Mouse (Mus musculus) liver, embryonic 14.5 days (tissue): ENCODE results near the gene Rftn2.

ENCODE experiments used
- CTCF ChIP-seq: IDR thresholded peaks from 2 replicates; pipeline ENCODE4 v1.5.1; 2016; ENCODE audit warnings: antibody characterized with exemption, low read depth, control low read depth
- EP300 ChIP-seq: IDR thresholded peaks from 2 replicates; pipeline ENCODE4 v1.6.1; 2016; ENCODE audit warnings: antibody characterized with exemption, low read depth

- TF ChIP-seq CTCF: no peak
- TF ChIP-seq EP300: no peak
These were observed 19.8 kb upstream of the Rftn2 start for GRCm38 (mm10) chr1:55246374-55246773.
